Mouse (Mus musculus) forebrain, embryonic 12.5 days (tissue): ENCODE data around the gene Vdac1. TPM values are rescaled to one million over a fixed set of nuclear protein-coding genes. Genes with fewer than 3 reads are reported as not detected.

Source experiments
- ATAC-seq: fragments of 200-750 bp; cut with Nextera tagmentation; 2 replicates; pipeline ENCODE4 v1.8.0; 2017; ENCODE audit warnings: moderate TSS enrichment; ENCODE audit not compliant: low FRiP score
- H3K27ac ChIP-seq: fragments of 300-500 bp; sonication (generic); 2 replicates; pipeline ENCODE4 v1.5.1; 2016; ENCODE audit warnings: mild to moderate bottlenecking
- H3K27me3 ChIP-seq: fragments of 300-500 bp; sonication (generic); 2 replicates; pipeline ENCODE4 v1.6.1; 2016; ENCODE audit warnings: mild to moderate bottlenecking
- H3K36me3 ChIP-seq: fragments of 300-500 bp; sonication (generic); replicated peaks from 2 replicates; pipeline ENCODE4 v1.6.1; 2016; ENCODE audit warnings: mild to moderate bottlenecking
- H3K4me1 ChIP-seq: fragments of 300-500 bp; sonication (generic); 2 replicates; pipeline ENCODE4 v1.6.1; 2016
- H3K4me2 ChIP-seq: fragments of 300-500 bp; sonication (generic); 2 replicates; pipeline ENCODE4 v1.6.1; 2016; ENCODE audit warnings: mild to moderate bottlenecking, moderate library complexity
- H3K4me3 ChIP-seq: fragments of 300-500 bp; sonication (generic); replicated peaks from 2 replicates; pipeline ENCODE4 v1.5.1; 2016; ENCODE audit warnings: mild to moderate bottlenecking
- H3K9ac ChIP-seq: fragments of 300-500 bp; sonication (generic); 2 replicates; pipeline ENCODE4 v1.6.1; 2016; ENCODE audit warnings: mild to moderate bottlenecking
- H3K9me3 ChIP-seq: fragments of 300-500 bp; sonication (generic); 2 replicates; pipeline ENCODE4 v1.6.1; 2016
- WGBS: fragments of 180-500 bp; shearing (Covaris S2); methylation state at CpG from one replicate; pipeline ENCODE4 v1.1.7; 2016; 5-methylcytosine and 5-hydroxymethylcytosine counted together
- polyA plus RNA-seq: library from polyadenylated mRNA; unstranded; fragments of >200 nt; fragmentation: Nextera tagmentation; extraction: Ambion mirVana; gene quantifications from 2 replicates; pipeline ENCODE4 v1.2.1, GENCODE M21; 2016

Vdac1 gene
- polyA plus RNA-seq, 1 experiment from 2014 or later = 206 TPM

- ATAC-seq = no peak
- Histone ChIP-seq H3K9ac (no peak overlapping the region), H3K9me3 (no peaks in the 10 kb centered on the region), H3K4me1 (no peaks in the 10 kb centered on the region), H3K4me3 (no peak overlapping the region), H3K4me2 (no peak overlapping the region), H3K36me3 (peaks cover 49% of the 10 kb centered on the region), H3K27me3 (no peaks in the 10 kb centered on the region), H3K27ac (no peak overlapping the region)
- 75% methylated on average over 5 of the region's 5 CpGs for WGBS
Measured at GRCm38 (mm10) chr11:52409316-52409715, 48.7 kb downstream of the Vdac1 start.

- 88% methylated on average over 5 of the region's 5 CpGs for WGBS
- Histone ChIP-seq H3K9ac (no peak overlapping the region), H3K4me2 (no peak overlapping the region), H3K27me3 (peaks cover 6% of the 10 kb centered on the region; the same call in 1 of the 2 replicates), H3K27ac (no peak overlapping the region), H3K4me3 (no peak overlapping the region), H3K9me3 (no peaks in the 10 kb centered on the region), H3K36me3 (no peaks in the 10 kb centered on the region), H3K4me1 (no peaks in the 10 kb centered on the region; the same call in 1 of the 2 replicates)
- no peak for ATAC-seq
Measured at GRCm38 (mm10) chr11:52418358-52418757, 57.7 kb downstream of the Vdac1 start.

GRCm38 (mm10) chr11:52419246-52419645 is 58.6 kb downstream of the Vdac1 start:
- WGBS = 43% methylated on average over 5 of the region's 5 CpGs
- no peak overlapping the region for H3K4me3 ChIP-seq

GRCm38 (mm10) chr11:52419861-52420260 is 59.2 kb downstream of the Vdac1 start:
- Histone ChIP-seq H3K27me3 (peaks cover 8% of the 10 kb centered on the region; the same call in 1 of the 2 replicates), H3K36me3 (no peaks in the 10 kb centered on the region), H3K9me3 (no peaks in the 10 kb centered on the region), H3K4me1 (no peaks in the 10 kb centered on the region; the same call in 1 of the 2 replicates), H3K9ac (no peak overlapping the region), H3K4me2 (no peak overlapping the region), H3K27ac (no peak overlapping the region), H3K4me3 (no peak overlapping the region)
- ATAC-seq = no peak
- WGBS = 82% methylated on average over 7 of the region's 7 CpGs

More at GRCm38 (mm10) chr11:52419246-52419645, 58.6 kb downstream of the Vdac1 start:
- no peak for ATAC-seq
- no peak overlapping the region for H3K9ac ChIP-seq
- no peaks in the 10 kb centered on the region; the same call in 1 of the 2 replicates for H3K4me1 ChIP-seq
- H3K4me2 ChIP-seq = no peak overlapping the region
- no peaks in the 10 kb centered on the region for H3K36me3 ChIP-seq
- no peaks in the 10 kb centered on the region for H3K9me3 ChIP-seq
- H3K27me3 ChIP-seq = peaks cover 8% of the 10 kb centered on the region; the same call in 1 of the 2 replicates
- H3K27ac ChIP-seq = no peak overlapping the region

- ATAC-seq = no peak
- no peaks in the 10 kb centered on the region for H3K9me3 ChIP-seq
- H3K36me3 ChIP-seq = no peaks in the 10 kb centered on the region
- H3K27me3 ChIP-seq = peaks cover 8% of the 10 kb centered on the region; the same call in 1 of the 2 replicates
- H3K4me1 ChIP-seq = no peaks in the 10 kb centered on the region; the same call in 1 of the 2 replicates
- H3K9ac ChIP-seq = no peak overlapping the region
- 77% methylated on average over 12 of the region's 12 CpGs for WGBS
- no peak overlapping the region for H3K27ac ChIP-seq
- no peak overlapping the region for H3K4me3 ChIP-seq
- H3K4me2 ChIP-seq = no peak overlapping the region
Measured at GRCm38 (mm10) chr11:52420296-52421052, 59.8 kb downstream of the Vdac1 start.

- H3K36me3 ChIP-seq = no peaks in the 10 kb centered on the region
- H3K4me2 ChIP-seq = no peak overlapping the region
- H3K27me3 ChIP-seq = peaks cover 8% of the 10 kb centered on the region; the same call in 1 of the 2 replicates
- no peaks in the 10 kb centered on the region for H3K9me3 ChIP-seq
- no peak overlapping the region for H3K9ac ChIP-seq
- WGBS = 34% methylated on average over 12 of the region's 12 CpGs
- H3K4me1 ChIP-seq = peaks cover 2% of the 10 kb centered on the region; the same call in 1 of the 2 replicates
- H3K27ac ChIP-seq = no peak overlapping the region
- ATAC-seq = no peak
- no peak overlapping the region for H3K4me3 ChIP-seq
Measured at GRCm38 (mm10) chr11:52421053-52421778, 60.6 kb downstream of the Vdac1 start.

- WGBS = 85% methylated on average over 6 of the region's 6 CpGs
- 0 out of 2 replicates have a peak, but pooled peaks cover 4% of the 10 kb centered on the region for H3K9me3 ChIP-seq
- H3K9ac ChIP-seq = no peak overlapping the region
- no peak overlapping the region for H3K4me2 ChIP-seq
- peaks cover 6% of the 10 kb centered on the region; the same call in 1 of the 2 replicates for H3K4me1 ChIP-seq
- no peak overlapping the region for H3K4me3 ChIP-seq
- no peaks in the 10 kb centered on the region for H3K36me3 ChIP-seq
- no peak overlapping the region for H3K27ac ChIP-seq
- no peak for ATAC-seq
- peaks cover 4% of the 10 kb centered on the region; the same call in 1 of the 2 replicates for H3K27me3 ChIP-seq
Measured at GRCm38 (mm10) chr11:52429440-52429839, 68.8 kb downstream of the Vdac1 start.

GRCm38 (mm10) chr11:52431594-52431993 is 70.9 kb downstream of the Vdac1 start:
- Histone ChIP-seq H3K4me3 (no peak overlapping the region), H3K36me3 (no peaks in the 10 kb centered on the region), H3K4me1 (no peaks in the 10 kb centered on the region; the same call in 1 of the 2 replicates), H3K4me2 (no peak overlapping the region), H3K9me3 (0 out of 2 replicates have a peak, but pooled peaks cover 4% of the 10 kb centered on the region), H3K27ac (no peak overlapping the region), H3K27me3 (peaks cover 4% of the 10 kb centered on the region; the same call in 1 of the 2 replicates), H3K9ac (no peak overlapping the region)
- WGBS = 45% methylated on average over 5 of the region's 5 CpGs
- no peak for ATAC-seq

- Histone ChIP-seq H3K9me3 (0 out of 2 replicates have a peak, but pooled peaks cover 4% of the 10 kb centered on the region), H3K36me3 (no peaks in the 10 kb centered on the region), H3K27me3 (peaks cover 9% of the 10 kb centered on the region), H3K4me3 (no peak overlapping the region), H3K9ac (no peak overlapping the region), H3K27ac (no peak overlapping the region), H3K4me1 (no peaks in the 10 kb centered on the region; the same call in 1 of the 2 replicates), H3K4me2 (no peak overlapping the region)
- WGBS = 89% methylated on average over 5 of the region's 5 CpGs
- ATAC-seq = no peak
Measured at GRCm38 (mm10) chr11:52432148-52432547, 71.5 kb downstream of the Vdac1 start.

GRCm38 (mm10) chr11:52433076-52433796 is 72.6 kb downstream of the Vdac1 start:
- Histone ChIP-seq H3K4me1 (no peaks in the 10 kb centered on the region; the same call in 1 of the 2 replicates), H3K27ac (no peak overlapping the region), H3K4me2 (no peak overlapping the region), H3K36me3 (no peaks in the 10 kb centered on the region), H3K9ac (no peak overlapping the region), H3K9me3 (0 out of 2 replicates have a peak, but pooled peaks cover 4% of the 10 kb centered on the region), H3K27me3 (peaks cover 13% of the 10 kb centered on the region), H3K4me3 (no peak overlapping the region)
- WGBS = 77% methylated on average over 8 of the region's 8 CpGs
- no peak for ATAC-seq

- Histone ChIP-seq H3K27me3 (peaks cover 13% of the 10 kb centered on the region), H3K27ac (no peak overlapping the region), H3K4me3 (no peak overlapping the region), H3K9ac (no peak overlapping the region), H3K4me1 (no peaks in the 10 kb centered on the region; the same call in 1 of the 2 replicates), H3K4me2 (no peak overlapping the region), H3K36me3 (no peaks in the 10 kb centered on the region), H3K9me3 (0 out of 2 replicates have a peak, but pooled peaks cover 4% of the 10 kb centered on the region)
- whole genome bisulfite sequencing = 57% methylated on average over 2 of the region's 2 CpGs
- ATAC-seq = no peak
Measured at GRCm38 (mm10) chr11:52433797-52434195, 73.1 kb downstream of the Vdac1 start.
